ENCODE assay signal across 12 mouse cellular contexts in the genomic region with DNA sequence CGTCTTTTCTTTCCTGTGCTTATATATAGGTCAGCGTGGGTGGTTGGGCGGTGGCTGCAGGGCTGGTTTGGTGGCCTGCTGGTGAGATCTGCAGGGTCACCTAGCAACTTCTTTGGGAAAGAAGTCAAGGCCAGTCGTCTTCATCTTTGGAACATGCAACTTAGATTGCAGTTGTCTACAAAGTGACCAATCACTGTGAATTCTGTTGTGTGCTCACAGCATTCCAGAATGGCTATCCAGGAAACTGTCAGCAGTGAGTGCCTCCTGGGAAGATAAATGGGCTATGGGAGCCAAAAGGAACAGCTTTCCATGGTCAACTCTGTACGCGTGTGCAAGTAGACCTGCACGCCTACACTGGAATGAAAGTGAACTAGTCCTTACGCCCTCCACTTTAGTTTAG. TPM values are rescaled to one million over a fixed set of nuclear protein-coding genes. Genes with fewer than 3 reads are reported as not detected.
DNase-seq lines count a peak whose midpoint lies in the region; ATAC-seq lines count a peak whose summit lies in the region.
"Had no signal": no experiment of that assay in that cellular context is flagged by ENCODE, and none has a peak within 500 bp of the region (broad histone marks: within the 10 kb centered on the region; RNA-seq: fewer than 3 reads in every experiment).

No protein-coding gene starts in this region.

- intact Hi-C loops in gastrocnemius, postnatal 36 days (cut with DNase I): no loop called here

- no peak overlapping the region for H3K9ac ChIP-seq in kidney, embryonic 16.5 days (replicated peaks; ENCODE audit: low read length)
- H3K9ac ChIP-seq: liver, postnatal 0 days had no signal

- H3K27ac ChIP-seq in kidney, embryonic 16.5 days (ENCODE audit: low read length): no peak overlapping the region
- H3K27ac ChIP-seq: gastrocnemius, adult 2 months had no signal

- ATAC-seq in kidney, embryonic 16.5 days (ENCODE audit: low FRiP score, low TSS enrichment): no peak
- ATAC-seq: liver, postnatal 0 days; midbrain, embryonic 16.5 days had no signal

- no peaks in the 10 kb centered on the region for H3K27me3 ChIP-seq in kidney, embryonic 16.5 days (ENCODE audit: insufficient read depth, low read length)

- H3K9me3 ChIP-seq in kidney, embryonic 16.5 days (ENCODE audit: low read length): no peaks in the 10 kb centered on the region

- DNase-seq in cerebellum, postnatal 14 days: peak; percentile 4 to 19
- no peak for DNase-seq in cerebellum, postnatal 4 days (ENCODE audit: low spot score in 2 of 2)
- peak; percentile 3 for DNase-seq in kidney, postnatal 14 days
- peak; percentile 60 for DNase-seq in 3T3-L1 (ENCODE audit: low read depth, low spot score)
- DNase-seq in brain, adult 2 months (ENCODE audit: low read depth, low spot score): peak; percentile 16
- no peak for DNase-seq in layer of hippocampus, adult 11-12 months (ENCODE audit: low spot score)
- DNase-seq in gastrocnemius, postnatal 36 days: no peak
- DNase-seq: embryo, embryonic 11 days; gastrocnemius, adult 2 months; liver, postnatal 0 days had no signal

- 63% methylated on average over 8 of the region's 8 CpGs for WGBS in kidney, embryonic 16.5 days

- no peaks in the 10 kb centered on the region for H3K36me3 ChIP-seq in kidney, embryonic 16.5 days (ENCODE audit: insufficient read depth, low read length)

- H3K4me2 ChIP-seq in kidney, embryonic 16.5 days (replicated peaks; ENCODE audit: low read depth, low read length): no peak overlapping the region

- no peak overlapping the region for H3K4me3 ChIP-seq in kidney, embryonic 16.5 days (ENCODE audit: low read length)
- H3K4me3 ChIP-seq: gastrocnemius, adult 2 months had no signal

- H3K4me1 ChIP-seq in kidney, embryonic 16.5 days (ENCODE audit: insufficient read depth, low read length): no peaks in the 10 kb centered on the region

RNA-seq across cellular contexts. Expression of gene Cdyl, which starts 26.6 kb away (rescaled TPM):
- polyA plus RNA-seq in kidney, embryonic 16.5 days (2015; fragmentation: Nextera tagmentation; extraction: Ambion mirVana): 6.1 and 8.2 TPM in 2 replicates
- total RNA-seq in gastrocnemius, postnatal 36 days (2021): 1 to 10 TPM; 4.2 to 5.9 TPM

Comparison
In these comparisons a context has a peak if more than half of its experiments do, and no peak if none do; other contexts are left out.
1. DNase-seq: peak in cerebellum, postnatal 14 days (2 of 2), kidney, postnatal 14 days (single experiment), 3T3-L1 (single experiment) and brain, adult 2 months (single experiment); none in cerebellum, postnatal 4 days (0 of 2), layer of hippocampus, adult 11-12 months (single experiment) and gastrocnemius, postnatal 36 days (0 of 2).